Mouse (Mus musculus) embryonic facial prominence, embryonic 14.5 days (tissue): ENCODE data around the gene Brms1l. TPM values are rescaled to one million over a fixed set of nuclear protein-coding genes. Genes with fewer than 3 reads are reported as not detected.
A peak's percentile ranks its signal among the peaks of the same experiment; 100 is the strongest.
"Not testable (repeated sequence)": the region's sequence is repeated elsewhere in the genome, so short reads cannot be mapped to it uniquely, and the experiment has no call there.

Experiments
- ATAC-seq: fragments of 200-750 bp; cut with Nextera tagmentation; 2 replicates; pipeline ENCODE4 v1.8.0; 2017; ENCODE audit warnings: low read depth, moderate number of reproducible peaks, moderate TSS enrichment
- DNase-seq: peaks from one replicate; pipeline ENCODE4 v3.0.0-alpha.2; 2015; ENCODE audit warnings: low spot score
- H3K27ac ChIP-seq: fragments of 300-500 bp; sonication (generic); replicated peaks from 2 replicates; pipeline ENCODE4 v1.5.1; 2014; ENCODE audit warnings: low read depth, mild to moderate bottlenecking, low read length, moderate library complexity
- H3K27me3 ChIP-seq: fragments of 300-500 bp; sonication (generic); replicated peaks from 2 replicates; pipeline ENCODE4 v1.6.1; 2014; ENCODE audit warnings: low read length; ENCODE audit not compliant: control insufficient read depth, insufficient read depth
- H3K36me3 ChIP-seq: fragments of 300-500 bp; sonication (generic); 2 replicates; pipeline ENCODE4 v1.6.1; 2014; ENCODE audit warnings: low read length, mixed read lengths; ENCODE audit not compliant: control insufficient read depth, insufficient read depth
- H3K4me1 ChIP-seq: fragments of 300-500 bp; sonication (generic); 2 replicates; pipeline ENCODE4 v1.6.1; 2014; ENCODE audit warnings: antibody characterized with exemption, low read length; ENCODE audit not compliant: control insufficient read depth, insufficient read depth
- H3K4me2 ChIP-seq: fragments of 300-500 bp; sonication (generic); 2 replicates; pipeline ENCODE4 v1.6.1; 2014; ENCODE audit warnings: low read depth, mild to moderate bottlenecking, low read length, moderate library complexity, mixed read lengths
- H3K4me3 ChIP-seq: fragments of 300-500 bp; sonication (generic); 2 replicates; pipeline ENCODE4 v1.5.1; 2014; ENCODE audit warnings: low read depth, mild to moderate bottlenecking, low read length
- H3K9ac ChIP-seq: fragments of 300-500 bp; sonication (generic); 2 replicates; pipeline ENCODE4 v1.6.1; 2014; ENCODE audit warnings: low read depth, mild to moderate bottlenecking, low read length, moderate library complexity, mixed read lengths
- H3K9me3 ChIP-seq: fragments of 300-500 bp; sonication (generic); 2 replicates; pipeline ENCODE4 v1.6.1; 2016; ENCODE audit warnings: low read length; ENCODE audit not compliant: control insufficient read depth
- WGBS: fragments of 180-500 bp; shearing (Covaris S2); extraction: QIAGEN DNeasy Blood & Tissue Kit; methylation state at CpG from one replicate; pipeline ENCODE4 v1.1.7; 2014; 5-methylcytosine and 5-hydroxymethylcytosine counted together
- polyA plus RNA-seq: library from polyadenylated mRNA; unstranded; fragments of >200 nt; fragmentation: Nextera tagmentation; extraction: Ambion mirVana; gene quantifications from 2 replicates; pipeline ENCODE4 v1.2.1, GENCODE M21; 2014

Gene Brms1l
- 31.7 and 38.7 TPM in 2 replicates for polyA plus RNA-seq

- Histone ChIP-seq H3K4me2 (peak within 1 kb of the TSS; percentile 78), H3K4me3 (peak within 1 kb of the TSS; percentile 91), H3K9me3 (no peaks in the 10 kb centered on the region), H3K36me3 (peaks cover 2% of the 10 kb centered on the region), H3K4me1 (peaks cover 5% of the 10 kb centered on the region; the same call in 1 of the 2 replicates), H3K27me3 (no peaks in the 10 kb centered on the region), H3K9ac (peak within 1 kb of the TSS; percentile 85), H3K27ac (peak within 1 kb of the TSS; percentile 95)
- DNase-seq = peak; percentile 100
- WGBS = 0% methylated on average over 41 of the region's 77 CpGs
- ATAC-seq = peak; percentile 99
Measured at GRCm38 (mm10) chr12:55836199-55836951, at the start of gene Brms1l. Gene Brms1l, plus strand, starts transcription at chr12:55836324.

GRCm38 (mm10) chr12:55794485-55794884, 41.6 kb upstream of the Brms1l start:
- not testable (repeated sequence) for DNase-seq, H3K9me3 ChIP-seq, H3K27me3 ChIP-seq, H3K9ac ChIP-seq, H3K4me1 ChIP-seq, H3K4me3 ChIP-seq, H3K27ac ChIP-seq, H3K4me2 ChIP-seq, ATAC-seq, H3K36me3 ChIP-seq
- WGBS = 83% methylated on average over 4 of the region's 4 CpGs

GRCm38 (mm10) chr12:55797103-55797502, 39.0 kb upstream of the Brms1l start:
- Histone ChIP-seq H3K4me1 (no peaks in the 10 kb centered on the region), H3K9me3 (no peaks in the 10 kb centered on the region), H3K4me2 (no peak overlapping the region), H3K27me3 (no peaks in the 10 kb centered on the region), H3K4me3 (no peak overlapping the region), H3K27ac (no peak overlapping the region), H3K36me3 (no peaks in the 10 kb centered on the region), H3K9ac (no peak overlapping the region)
- 87% methylated on average over 3 of the region's 3 CpGs for WGBS
- ATAC-seq (no peak), DNase-seq (no peak)

- DNase-seq (no peak), ATAC-seq (no peak)
- no peaks in the 10 kb centered on the region for H3K27me3 ChIP-seq
- no peaks in the 10 kb centered on the region for H3K36me3 ChIP-seq
- no peaks in the 10 kb centered on the region for H3K4me1 ChIP-seq
- no peaks in the 10 kb centered on the region for H3K9me3 ChIP-seq
- no peak overlapping the region for H3K27ac ChIP-seq
- no peak overlapping the region for H3K4me3 ChIP-seq
- WGBS = 94% methylated on average over 4 of the region's 4 CpGs
- no peak overlapping the region for H3K9ac ChIP-seq
- no peak overlapping the region for H3K4me2 ChIP-seq
Measured at GRCm38 (mm10) chr12:55798745-55799144, 37.4 kb upstream of the Brms1l start.

GRCm38 (mm10) chr12:55800144-55800543, 36.0 kb upstream of the Brms1l start:
- Histone ChIP-seq H3K4me3 (no peak overlapping the region), H3K4me2 (no peak overlapping the region), H3K4me1 (no peaks in the 10 kb centered on the region), H3K36me3 (no peaks in the 10 kb centered on the region), H3K27ac (no peak overlapping the region), H3K9me3 (no peaks in the 10 kb centered on the region), H3K27me3 (no peaks in the 10 kb centered on the region), H3K9ac (no peak overlapping the region)
- ATAC-seq = no peak
- 87% methylated on average over 5 of the region's 5 CpGs for WGBS
- DNase-seq = no peak

- DNase-seq = no peak
- no peak for ATAC-seq
- Histone ChIP-seq H3K4me2 (no peak overlapping the region), H3K4me1 (no peaks in the 10 kb centered on the region), H3K9ac (no peak overlapping the region), H3K9me3 (no peaks in the 10 kb centered on the region), H3K27ac (no peak overlapping the region), H3K27me3 (no peaks in the 10 kb centered on the region), H3K36me3 (no peaks in the 10 kb centered on the region), H3K4me3 (no peak overlapping the region)
- WGBS = 86% methylated on average over 4 of the region's 4 CpGs
Measured at GRCm38 (mm10) chr12:55801131-55801530, 35.0 kb upstream of the Brms1l start.

GRCm38 (mm10) chr12:55805035-55805434, 31.1 kb upstream of the Brms1l start:
- no peak overlapping the region for H3K27ac ChIP-seq
- no peaks in the 10 kb centered on the region for H3K9me3 ChIP-seq
- WGBS = 34% methylated on average over 3 of the region's 3 CpGs
- H3K4me2 ChIP-seq = no peak overlapping the region
- H3K4me1 ChIP-seq = no peaks in the 10 kb centered on the region
- no peak overlapping the region for H3K9ac ChIP-seq
- ATAC-seq (no peak), DNase-seq (peak; percentile 86)
- H3K4me3 ChIP-seq = no peak overlapping the region
- no peaks in the 10 kb centered on the region for H3K27me3 ChIP-seq
- no peaks in the 10 kb centered on the region for H3K36me3 ChIP-seq

- DNase-seq = no peak
- no peak overlapping the region for H3K9ac ChIP-seq
- no peak overlapping the region for H3K4me2 ChIP-seq
- no peak overlapping the region for H3K27ac ChIP-seq
- H3K36me3 ChIP-seq = no peaks in the 10 kb centered on the region
- no peak for ATAC-seq
- peaks cover 8% of the 10 kb centered on the region for H3K4me1 ChIP-seq
- H3K9me3 ChIP-seq = no peaks in the 10 kb centered on the region
- no peak overlapping the region for H3K4me3 ChIP-seq
- no peaks in the 10 kb centered on the region for H3K27me3 ChIP-seq
- WGBS = 92% methylated on average over 5 of the region's 5 CpGs
Measured at GRCm38 (mm10) chr12:55816488-55816887, 19.6 kb upstream of the Brms1l start.

GRCm38 (mm10) chr12:55820119-55820660, 15.9 kb upstream of the Brms1l start:
- no peaks in the 10 kb centered on the region for H3K36me3 ChIP-seq
- peak overlapping the region; percentile 96 for H3K27ac ChIP-seq
- H3K4me2 ChIP-seq = peak overlapping the region; percentile 70
- no peaks in the 10 kb centered on the region for H3K9me3 ChIP-seq
- H3K9ac ChIP-seq = peak overlapping the region; percentile 88
- H3K27me3 ChIP-seq = no peaks in the 10 kb centered on the region
- peak overlapping the region; percentile 91 for H3K4me3 ChIP-seq
- peak; percentile 41 for ATAC-seq
- 1% methylated on average over 35 of the region's 35 CpGs for WGBS
- DNase-seq = peak; percentile 39
- peaks cover 8% of the 10 kb centered on the region for H3K4me1 ChIP-seq
